Mouse (Mus musculus) left cerebral cortex, adult 9 months (tissue): ENCODE results near the gene 3110082I17Rik.
A peak's percentile ranks its signal among the peaks of the same experiment; 100 is the strongest.

Experiments used
- DNase-seq, 2 experiments: peaks; one replicate each; pipeline ENCODE4 v3.0.0; 2022; ENCODE audit warnings: low spot score in 2 of 2

The 3110082I17Rik gene

DNA sequence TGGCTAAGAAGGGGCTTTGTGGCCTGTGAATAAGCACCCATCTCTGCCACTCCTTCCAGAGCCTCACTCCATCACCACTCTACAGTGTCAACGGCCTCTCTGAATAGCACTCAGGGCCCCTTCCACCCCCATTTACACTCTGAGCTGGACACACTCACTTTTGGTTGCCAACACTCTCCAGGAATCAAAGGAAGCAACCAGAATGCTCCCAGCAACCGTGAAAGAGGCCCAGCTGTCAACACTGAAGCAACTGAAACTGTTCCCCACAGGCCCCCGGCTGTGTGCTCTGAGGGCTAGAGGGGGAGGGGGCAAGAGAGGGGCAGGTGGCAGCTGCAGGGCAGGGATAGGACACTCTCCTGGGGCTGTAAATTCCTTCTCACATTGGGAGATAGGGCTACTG is 41.7 kb downstream of the 3110082I17Rik start:
- no peak for DNase-seq

DNA sequence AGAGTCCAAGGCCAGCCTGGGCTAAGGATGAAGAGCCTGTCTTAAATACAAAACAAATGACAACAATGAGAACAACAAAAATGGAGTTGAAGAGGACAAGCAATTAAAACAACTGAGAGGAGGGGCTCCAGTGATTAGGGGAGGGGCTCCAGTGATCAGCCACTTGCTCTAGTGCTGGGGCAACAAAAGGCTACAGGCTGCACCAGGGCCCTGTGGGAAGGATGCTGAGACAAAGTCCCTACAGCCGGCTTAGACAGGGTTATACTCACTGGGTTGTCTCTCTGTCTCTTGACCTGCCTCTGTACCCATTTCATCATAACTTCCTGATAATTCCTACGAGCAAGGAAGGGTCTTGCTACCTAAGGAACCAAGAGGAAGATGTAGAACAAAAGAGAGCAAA is 42.2 kb downstream of the 3110082I17Rik start:
- DNase-seq = no peak

DNA sequence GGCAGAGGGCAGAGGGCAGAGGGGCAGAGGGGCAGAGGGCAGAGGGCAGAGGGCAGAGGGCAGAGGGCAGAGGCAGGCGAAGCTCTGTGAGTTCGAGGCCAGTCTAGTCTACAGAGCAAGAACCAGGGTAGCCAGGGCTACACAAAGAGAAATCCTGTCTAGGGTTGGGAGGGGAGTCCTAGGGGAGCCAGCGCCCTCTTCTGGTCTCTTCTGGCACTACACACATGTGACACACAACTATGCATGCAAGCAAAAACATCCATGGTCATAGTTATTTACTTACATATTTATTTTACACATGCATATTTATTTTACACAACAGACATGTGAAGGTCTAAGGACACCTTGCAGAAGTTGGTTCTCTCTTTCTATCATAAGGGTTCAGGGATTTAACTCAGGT is 42.8 kb downstream of the 3110082I17Rik start:
- DNase-seq = no peak

DNA sequence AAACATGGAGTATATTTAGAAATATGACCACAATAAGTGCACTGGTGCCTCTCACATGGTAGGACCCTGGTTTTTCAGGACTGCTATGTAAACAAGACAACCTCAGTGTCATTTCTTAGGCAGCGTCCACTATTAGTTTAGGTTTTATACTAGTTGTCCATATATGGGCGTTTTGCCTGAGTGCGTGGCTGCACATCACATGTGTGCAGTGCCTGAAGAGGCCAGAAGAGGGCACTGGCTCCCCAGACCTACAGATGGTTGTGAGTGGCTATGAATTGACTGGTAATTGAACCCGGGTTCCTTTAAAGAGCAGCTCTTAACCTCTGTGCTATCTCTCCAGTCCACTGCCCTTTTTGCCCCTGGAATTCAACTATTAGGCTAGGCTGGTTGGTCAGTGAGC is 43.4 kb downstream of the 3110082I17Rik start:
- DNase-seq = no peak

DNA sequence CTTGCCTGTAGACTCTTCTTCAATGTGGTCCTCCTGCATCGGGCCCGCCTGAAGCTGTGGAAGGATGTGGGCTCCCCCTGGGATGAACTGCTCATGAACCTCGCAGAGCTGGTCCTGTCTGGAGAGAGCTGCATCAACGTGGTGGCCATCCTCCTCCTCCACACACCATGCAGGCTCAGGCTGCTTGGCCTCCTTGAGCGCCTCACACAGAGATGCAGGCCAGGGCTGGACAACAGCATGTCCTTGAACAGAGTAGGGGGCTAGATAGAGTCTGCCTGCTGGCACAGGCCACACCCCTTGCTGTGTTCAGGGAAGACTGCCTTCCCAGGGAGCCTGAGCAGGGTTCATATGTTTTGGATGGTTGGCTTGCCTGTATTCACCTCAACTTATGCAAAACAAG is 45.3 kb downstream of the 3110082I17Rik start:
- DNase-seq = no peak

DNA sequence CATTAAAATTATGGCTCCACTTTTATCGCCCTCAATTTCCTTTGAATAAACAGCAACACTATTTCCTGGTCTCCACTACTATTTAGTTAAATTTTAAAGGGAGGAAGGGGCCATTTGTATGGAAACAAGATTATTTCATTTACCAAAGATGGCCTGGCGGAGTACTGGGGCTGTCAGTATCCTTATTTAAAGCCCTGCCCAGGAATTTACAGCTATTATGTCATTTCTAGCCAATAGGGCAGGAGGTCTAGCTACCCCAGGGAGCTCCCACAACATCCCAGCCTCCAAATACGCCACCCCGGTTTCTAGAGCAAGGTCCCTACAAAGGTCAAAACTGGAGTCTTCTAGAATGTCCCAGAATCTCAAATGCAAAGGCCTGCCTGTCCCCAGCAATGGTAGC is 46.8 kb downstream of the 3110082I17Rik start:
- DNase-seq = no peak

DNA sequence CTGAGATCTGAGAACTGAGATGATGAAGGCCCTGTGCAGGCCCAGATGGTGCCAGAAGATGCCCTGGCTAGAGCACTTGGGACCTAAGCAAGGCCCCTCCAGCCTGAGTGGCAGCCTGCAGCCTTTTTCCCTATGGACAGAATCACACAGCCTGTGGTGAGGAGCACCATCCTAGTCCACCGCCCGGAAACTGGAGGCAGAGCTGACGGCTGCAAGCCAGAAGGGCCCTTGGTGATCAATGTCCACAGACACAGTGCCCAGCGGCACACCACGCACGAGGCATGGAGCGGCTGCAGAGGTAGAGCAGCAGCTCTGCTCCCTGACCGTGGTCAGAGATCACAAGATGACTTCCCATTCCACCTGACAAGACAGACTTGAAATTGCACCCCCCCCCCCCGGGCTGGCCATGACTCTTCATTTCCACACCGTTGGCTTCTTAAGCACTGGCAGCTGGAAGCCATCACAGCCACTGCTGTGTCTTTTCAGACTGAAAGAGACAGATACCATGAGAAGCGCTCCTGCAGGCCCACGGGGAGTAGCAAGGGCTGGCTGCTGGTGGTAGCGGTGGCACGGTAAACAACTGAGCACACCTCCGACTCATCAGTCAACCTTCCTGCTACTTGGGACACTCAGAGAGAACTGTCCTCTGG is 48.5 kb downstream of the 3110082I17Rik start:
- no peak for DNase-seq

DNA sequence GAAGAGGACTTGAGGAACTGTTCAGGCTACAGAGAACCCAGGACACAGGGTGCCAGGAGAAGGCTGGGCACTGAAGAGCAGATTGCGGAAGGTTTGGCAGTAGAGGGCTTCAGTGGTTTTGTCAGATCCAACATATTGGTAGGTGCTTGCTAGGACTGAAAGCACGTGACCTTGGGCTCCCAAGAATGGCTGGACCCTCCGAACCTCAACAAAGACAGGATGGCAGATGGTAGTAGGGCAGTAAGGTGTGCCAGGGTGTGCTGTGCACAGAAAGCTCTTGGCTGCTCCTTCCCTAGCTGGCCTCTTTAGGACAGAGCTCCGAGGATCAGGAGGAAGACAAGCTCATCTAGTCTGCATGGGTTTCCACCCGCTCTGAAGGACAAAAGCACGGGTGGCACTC is 49.2 kb downstream of the 3110082I17Rik start:
- no peak for DNase-seq

DNA sequence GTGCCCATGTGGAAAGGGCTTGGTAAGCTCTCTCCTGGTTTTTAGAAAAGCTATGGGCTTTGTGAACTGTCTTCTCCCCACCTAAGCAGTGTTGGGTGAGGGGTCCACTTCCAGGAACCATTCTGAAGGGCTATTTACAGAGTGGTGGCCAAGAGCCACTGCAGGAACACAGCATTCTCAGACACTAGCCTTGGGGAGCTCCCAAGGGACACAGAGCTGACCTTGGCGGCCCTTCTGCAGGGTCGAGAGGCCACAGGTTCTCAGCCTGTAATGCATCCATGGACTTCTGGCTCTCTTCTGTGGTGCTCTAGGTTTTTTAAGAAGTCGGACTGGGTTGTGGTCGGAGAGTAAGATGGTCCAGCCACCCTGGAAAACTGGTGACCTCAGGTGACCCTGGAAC is 50.3 kb downstream of the 3110082I17Rik start:
- no peak for DNase-seq

DNA sequence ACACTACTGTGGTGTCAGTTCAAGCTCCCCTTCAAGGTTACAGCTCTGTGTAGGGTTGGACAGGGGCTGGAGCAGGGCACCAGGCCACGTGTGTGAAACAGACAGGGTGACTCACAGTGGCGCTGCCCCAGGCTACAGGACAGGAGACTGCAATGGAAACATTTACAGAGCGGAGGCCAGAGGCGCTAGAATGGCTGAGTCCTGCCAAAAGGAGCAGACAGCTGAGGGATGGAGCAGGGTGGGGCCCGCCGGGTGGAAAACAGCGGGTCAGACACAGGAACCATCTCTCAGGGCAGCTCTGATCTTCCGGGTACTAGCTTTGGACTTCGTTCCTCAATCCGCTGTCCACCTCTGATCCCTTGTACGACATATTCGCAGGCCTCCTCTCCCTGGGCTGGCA is 50.9 kb downstream of the 3110082I17Rik start:
- DNase-seq = no peak

DNA sequence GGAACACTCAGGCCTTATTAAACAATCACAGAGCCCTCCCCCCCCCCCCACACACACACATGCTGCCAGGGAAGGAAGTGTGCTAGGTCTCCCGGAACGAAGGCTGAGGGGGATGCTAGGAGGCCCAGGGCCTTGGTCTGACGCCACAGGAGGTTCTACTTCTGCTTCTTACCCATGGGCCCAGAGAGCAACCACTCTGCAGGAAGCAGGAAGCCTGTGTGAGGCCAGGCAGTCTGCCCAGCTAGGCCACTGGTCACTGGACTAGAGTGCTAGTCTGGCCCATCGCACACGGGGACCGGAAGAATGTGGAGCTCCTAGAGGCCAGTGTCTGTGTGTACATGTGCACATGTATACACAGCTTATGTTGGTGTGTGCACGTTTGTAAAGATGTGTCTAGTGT is 51.8 kb downstream of the 3110082I17Rik start:
- DNase-seq = no peak

DNA sequence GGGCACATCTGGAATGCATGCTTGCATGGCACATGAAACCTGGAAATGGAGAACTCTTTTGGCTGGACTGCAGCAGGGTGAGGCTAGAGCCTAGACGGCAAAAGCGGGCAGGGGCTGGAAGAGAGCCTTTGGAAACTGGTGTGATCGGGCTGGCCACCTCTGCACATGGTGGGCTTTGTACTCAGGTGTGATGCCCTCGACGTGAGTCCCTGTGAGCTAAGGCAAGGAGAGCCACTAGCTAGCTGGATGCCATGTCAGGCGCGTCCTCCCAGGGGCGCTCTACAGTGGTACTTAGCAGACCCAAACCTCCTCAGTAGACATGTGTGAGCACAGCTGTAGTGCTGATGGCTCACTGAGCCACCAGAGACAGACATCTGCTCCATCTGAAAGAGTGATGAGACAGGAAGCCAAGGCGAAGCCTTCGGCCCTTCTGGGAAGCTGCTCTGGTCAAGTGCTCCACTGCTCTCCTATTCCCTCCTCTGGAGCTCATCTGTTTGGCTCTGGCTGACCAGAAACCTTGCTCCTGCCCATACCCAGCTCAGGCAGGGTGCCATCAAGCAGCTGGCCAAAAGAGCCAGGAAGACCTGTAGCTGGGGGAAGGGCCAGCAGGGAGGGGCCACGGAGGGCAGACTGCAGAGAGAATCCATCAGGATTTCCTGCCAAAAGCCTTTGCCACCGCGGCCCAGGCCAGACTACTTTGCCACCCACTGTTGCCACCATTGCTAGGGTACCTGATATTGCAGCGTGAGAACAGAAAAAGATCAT is 53.0 kb downstream of the 3110082I17Rik start:
- no peak for DNase-seq

DNA sequence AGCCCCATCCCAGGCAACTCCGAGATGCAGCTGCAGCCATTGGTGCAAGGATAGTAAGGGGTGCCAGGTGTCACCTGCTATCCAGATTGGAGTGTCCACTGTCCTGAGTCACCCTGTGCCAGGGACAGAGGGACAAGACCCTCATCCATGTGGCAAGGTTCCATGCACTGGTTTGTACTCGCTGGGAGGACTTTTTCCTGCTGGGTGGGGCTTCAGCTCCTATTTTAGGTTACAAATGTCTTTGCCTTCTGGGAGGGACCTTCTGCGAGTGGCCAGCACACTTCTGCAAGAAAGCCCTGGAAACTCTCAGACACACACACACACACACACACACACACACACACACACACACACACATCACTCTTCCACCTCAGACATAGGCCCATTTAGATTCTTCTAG is 54.4 kb downstream of the 3110082I17Rik start:
- no peak for DNase-seq

DNA sequence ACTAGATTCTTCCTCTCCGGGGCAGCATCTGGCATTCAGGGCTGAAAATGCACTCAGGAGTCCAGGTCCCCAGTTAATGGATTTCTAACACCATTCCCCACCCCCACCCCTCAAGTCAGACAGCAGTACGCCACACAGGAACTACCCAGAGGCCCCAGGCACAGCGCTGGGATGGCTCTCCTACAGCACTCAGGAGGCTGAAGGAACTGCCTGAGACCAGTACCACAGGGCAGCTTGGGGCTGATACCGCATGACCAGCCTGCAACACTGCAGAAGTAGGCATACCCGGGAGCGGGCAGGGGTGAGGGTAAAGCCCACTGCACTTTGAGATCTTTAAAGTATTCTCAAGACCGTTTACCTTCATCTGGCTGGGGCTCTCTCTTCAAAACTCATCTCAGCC is 54.8 kb downstream of the 3110082I17Rik start:
- no peak for DNase-seq

DNA sequence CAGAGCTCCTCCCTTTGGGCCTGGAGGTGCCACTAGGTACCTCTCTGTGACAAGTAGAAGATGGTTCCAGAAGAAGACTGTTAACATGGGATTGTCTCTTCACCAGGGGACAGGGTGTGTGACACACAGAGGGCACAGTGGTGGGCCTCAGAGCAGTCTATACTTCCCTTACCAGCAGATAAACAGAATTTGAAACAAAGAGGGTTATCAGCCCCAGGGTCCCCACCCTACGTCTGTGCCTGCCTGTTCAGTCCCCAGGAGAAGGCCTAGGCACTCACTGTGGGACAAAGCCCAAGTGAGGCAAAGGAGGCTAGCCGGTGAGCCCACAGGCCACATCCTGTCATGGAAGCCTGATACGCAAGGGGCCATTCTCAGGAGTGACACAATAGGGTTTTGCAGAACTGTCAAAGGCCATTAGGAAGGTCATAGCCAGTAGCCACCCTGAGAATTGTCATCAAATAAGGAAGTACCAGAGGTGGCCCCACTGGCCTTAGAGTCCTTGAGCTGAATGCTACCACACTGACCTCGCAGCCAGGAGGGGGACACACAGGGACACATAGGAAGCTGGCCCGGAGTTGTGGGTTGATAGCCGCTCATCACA is 55.4 kb downstream of the 3110082I17Rik start, which contains the start of gene C130050O18Rik:
Gene C130050O18Rik, plus strand, starts transcription at position 480 of the 601 bp plus-strand sequence.
- DNase-seq = no peak

DNA sequence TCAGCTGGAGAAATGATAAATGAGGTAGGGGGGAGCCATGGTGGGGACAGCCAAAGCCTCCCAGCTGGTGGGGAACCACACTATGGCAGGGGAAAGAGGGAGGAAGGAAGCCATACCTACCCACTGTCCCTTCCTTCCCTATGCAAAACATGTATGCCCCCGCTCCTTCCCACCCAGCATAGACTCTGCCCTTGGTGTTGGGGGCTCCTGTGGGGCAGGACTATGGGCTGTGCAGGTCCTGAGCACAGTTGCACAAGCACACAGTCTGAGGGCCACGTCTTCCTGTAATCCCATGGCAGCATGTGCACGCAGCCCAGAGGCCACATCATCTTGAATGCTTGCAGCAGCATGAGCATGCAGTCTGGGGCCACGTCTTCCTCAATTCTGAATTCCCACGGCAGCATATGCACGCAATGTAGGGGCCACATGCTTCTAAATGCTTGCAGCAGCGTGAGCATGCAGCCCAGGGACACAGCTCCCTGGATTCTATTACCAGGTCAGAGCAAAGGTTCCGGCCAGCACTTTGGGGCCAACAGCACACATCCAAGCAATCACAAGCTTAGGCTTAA is 56.6 kb downstream of the 3110082I17Rik start:
- no peak for DNase-seq

DNA sequence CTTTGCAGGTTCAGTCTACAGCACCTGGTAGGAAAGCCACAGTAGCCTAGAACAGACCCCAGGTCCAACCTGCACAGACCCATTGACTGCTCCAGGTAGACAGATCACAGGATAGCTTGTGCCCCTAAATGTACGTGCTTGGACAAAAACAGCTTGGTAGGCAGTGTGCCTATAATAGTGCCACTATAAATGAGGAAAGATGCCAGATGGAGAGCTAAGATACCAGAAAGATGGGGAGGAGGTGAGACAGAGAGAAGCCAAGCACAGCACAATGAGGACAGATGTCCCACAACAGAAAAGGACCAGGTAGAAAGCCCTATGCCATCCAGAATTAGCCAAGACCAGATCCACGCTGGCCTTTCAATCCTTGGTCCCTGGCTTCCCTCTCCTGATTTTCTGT is 58.2 kb downstream of the 3110082I17Rik start:
- DNase-seq = peak in 1 of 2 experiments; percentile 53

DNA sequence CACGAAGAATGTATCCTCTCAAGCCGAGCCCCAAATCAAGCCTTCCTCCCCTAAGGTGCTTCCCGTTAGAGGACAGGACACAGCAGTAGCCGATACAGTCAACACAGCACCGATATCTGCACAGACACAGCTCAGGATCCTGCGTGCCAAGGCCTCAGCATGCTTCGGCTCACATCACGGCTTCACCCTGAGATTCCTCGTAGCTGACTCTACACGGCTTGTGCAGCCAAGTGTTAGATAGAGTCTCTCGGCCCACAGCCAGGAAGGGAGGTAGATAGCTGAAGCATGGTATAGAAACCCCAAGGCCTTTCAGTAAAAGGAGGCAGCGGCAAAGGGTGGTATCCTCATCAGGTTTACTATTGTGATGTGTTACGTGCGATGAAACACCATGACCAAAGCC is 60.3 kb downstream of the 3110082I17Rik start:
- DNase-seq = no peak

DNA sequence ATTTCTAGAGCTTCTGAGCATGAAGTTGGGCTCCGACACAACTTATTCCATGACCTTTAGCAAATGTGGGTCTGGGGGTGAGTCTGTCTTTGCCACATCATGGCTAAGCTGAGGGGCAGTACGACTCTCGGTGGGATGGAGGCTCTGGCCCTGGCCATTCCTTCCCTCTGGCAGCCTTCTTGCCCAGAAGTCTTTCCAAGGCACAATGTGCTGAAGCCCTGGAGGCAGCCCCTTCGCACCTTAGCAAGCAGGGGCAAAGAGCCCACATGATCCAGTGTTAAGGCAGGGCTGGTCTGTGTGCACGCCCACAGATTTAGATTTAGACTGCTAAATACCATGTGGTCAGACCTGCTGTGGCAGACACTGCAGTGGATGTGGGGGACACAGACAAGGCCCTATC is 61.5 kb downstream of the 3110082I17Rik start:
- DNase-seq = no peak

DNA sequence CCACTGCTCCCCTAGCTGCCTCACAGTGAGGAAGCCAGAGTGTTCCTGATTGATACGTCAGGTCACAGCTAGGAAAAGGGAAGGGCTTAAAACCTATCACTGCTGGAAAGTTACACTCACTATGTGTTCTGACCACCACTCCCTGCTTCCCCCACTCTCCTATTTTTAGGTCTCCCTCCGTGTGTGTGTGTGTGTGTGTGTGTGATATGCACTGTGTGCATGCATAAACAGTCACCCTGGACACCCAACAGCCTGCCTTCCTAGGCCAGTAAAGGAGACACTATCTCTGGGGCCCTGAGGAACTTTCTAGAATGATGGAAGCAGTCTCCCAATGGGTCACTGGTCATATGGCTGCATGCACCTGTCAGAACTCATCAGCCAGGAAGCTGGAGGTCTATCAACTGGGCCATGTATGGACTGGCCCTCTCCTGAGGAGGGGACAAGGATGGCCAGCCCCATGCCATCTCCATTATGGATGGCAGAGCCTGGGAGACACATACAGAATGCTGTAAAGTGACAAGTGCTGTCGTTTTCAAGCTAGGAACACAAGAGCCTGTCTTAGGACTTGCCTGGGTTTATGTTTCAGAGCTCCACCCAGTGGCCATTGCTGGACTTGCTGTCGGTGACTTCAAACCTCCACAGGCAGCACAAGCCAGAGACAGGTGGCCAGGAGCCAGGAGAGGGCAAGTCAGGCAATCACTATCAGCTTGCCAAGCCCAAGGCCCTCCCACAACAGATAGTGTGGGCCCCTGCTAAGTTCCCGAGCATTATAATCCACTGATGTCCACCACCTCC is 62.2 kb downstream of the 3110082I17Rik start:
- DNase-seq = peak; percentile 73 to 95

DNA sequence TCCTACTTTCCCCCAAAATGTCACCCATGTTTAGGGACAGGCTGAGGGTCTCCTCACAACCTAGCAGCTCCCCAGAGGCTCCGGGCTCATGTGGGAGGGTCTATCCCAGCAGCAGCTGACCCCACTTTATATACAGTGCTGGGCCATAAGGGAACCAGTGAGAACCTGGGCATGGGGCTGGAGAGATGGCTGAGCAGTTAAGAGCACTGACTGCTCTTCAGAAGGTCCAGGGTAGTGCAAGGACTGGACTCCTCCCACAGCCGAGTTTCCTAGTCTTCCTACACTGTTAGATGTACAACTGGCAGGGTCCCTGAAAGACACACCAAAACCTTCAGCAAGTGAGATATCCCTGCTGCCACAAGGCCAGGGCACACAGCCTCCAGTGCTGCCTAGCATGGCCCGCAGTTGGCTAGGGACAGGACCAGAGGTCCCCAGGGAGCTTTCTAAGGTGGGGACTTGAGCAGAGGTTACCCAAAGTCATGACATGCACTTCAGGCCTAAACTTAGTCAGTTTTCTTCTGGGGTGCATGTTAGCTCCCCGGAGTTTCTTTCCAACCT is 62.9 kb downstream of the 3110082I17Rik start:
- DNase-seq = no peak

DNA sequence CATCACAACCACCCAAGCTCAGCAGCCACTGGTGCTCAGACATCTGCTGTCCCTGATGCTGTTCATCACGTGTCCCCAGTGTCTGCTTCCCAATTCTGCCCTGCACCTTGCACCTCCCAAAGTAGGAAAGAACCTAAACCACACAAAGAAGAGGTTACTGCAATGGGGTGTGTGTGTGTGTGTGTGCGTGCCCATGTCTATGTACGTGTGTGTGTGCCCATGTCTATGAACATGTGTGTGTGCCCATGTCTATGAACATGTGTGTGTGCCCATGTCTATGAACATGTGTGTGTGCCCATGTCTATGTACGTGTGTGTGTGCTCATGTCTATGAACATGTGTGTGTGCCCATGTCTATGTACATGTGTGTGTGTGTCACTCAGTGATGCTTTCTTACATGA is 64.8 kb downstream of the 3110082I17Rik start:
- no peak for DNase-seq
